Mouse (Mus musculus): ENCODE measurements around the gene Cryba4.

Gene Cryba4

GRCm38 (mm10) chr5:112286608-112286983 lies 34.3 kb upstream of the Cryba4 start:
- DNase-seq (ENCODE audit: extremely low spot score) = no peak

GRCm38 (mm10) chr5:112285548-112286085 lies 33.3 kb upstream of the Cryba4 start:
- DNase-seq (ENCODE audit: extremely low spot score) = no peak

GRCm38 (mm10) chr5:112284203-112284582 lies 31.9 kb upstream of the Cryba4 start:
- no peak for DNase-seq (ENCODE audit: extremely low spot score)

- DNase-seq (ENCODE audit: extremely low spot score) = no peak
Measured at GRCm38 (mm10) chr5:112283543-112284202, 31.4 kb upstream of the Cryba4 start.

- no peak for DNase-seq (ENCODE audit: extremely low spot score)
Measured at GRCm38 (mm10) chr5:112282780-112283482, 30.6 kb upstream of the Cryba4 start.

GRCm38 (mm10) chr5:112282123-112282779 lies 29.9 kb upstream of the Cryba4 start:
- no peak for DNase-seq (ENCODE audit: extremely low spot score)

GRCm38 (mm10) chr5:112281676-112282075 lies 29.4 kb upstream of the Cryba4 start:
- no peak for DNase-seq (ENCODE audit: extremely low spot score)

- no peak for DNase-seq (ENCODE audit: extremely low spot score)
Measured at GRCm38 (mm10) chr5:112280863-112281660, 28.7 kb upstream of the Cryba4 start.

- no peak for DNase-seq (ENCODE audit: extremely low spot score)
Measured at GRCm38 (mm10) chr5:112280151-112280550, 27.8 kb upstream of the Cryba4 start.

GRCm38 (mm10) chr5:112279181-112280021 lies 27.1 kb upstream of the Cryba4 start:
- no peak for DNase-seq (ENCODE audit: extremely low spot score)

GRCm38 (mm10) chr5:112277906-112278470 lies 25.7 kb upstream of the Cryba4 start:
- DNase-seq (ENCODE audit: extremely low spot score) = no peak

GRCm38 (mm10) chr5:112276907-112277348 lies 24.6 kb upstream of the Cryba4 start:
- no peak for DNase-seq (ENCODE audit: extremely low spot score)

GRCm38 (mm10) chr5:112276267-112276873 lies 24.1 kb upstream of the Cryba4 start, which contains the start of gene Tpst2:
Tpst2 (plus strand) TSS chr5:112276691.
- peak; percentile 100 for DNase-seq (ENCODE audit: extremely low spot score)

- DNase-seq (ENCODE audit: extremely low spot score) = no peak
Measured at GRCm38 (mm10) chr5:112275021-112275804, 22.9 kb upstream of the Cryba4 start.

- no peak for DNase-seq (ENCODE audit: extremely low spot score)
Measured at GRCm38 (mm10) chr5:112273746-112274463, 21.6 kb upstream of the Cryba4 start.

- DNase-seq (ENCODE audit: extremely low spot score) = no peak
Measured at GRCm38 (mm10) chr5:112272934-112273333, 20.6 kb upstream of the Cryba4 start.

GRCm38 (mm10) chr5:112270764-112271541 lies 18.6 kb upstream of the Cryba4 start:
- no peak for DNase-seq (ENCODE audit: extremely low spot score)
